Mouse (Mus musculus) gastrocnemius, postnatal 36 days (tissue): ENCODE data around the gene Syt11. TPM values are rescaled to one million over a fixed set of nuclear protein-coding genes. Genes with fewer than 3 reads are reported as not detected.
"Not testable (repeated sequence)": the region's sequence is repeated elsewhere in the genome, so short reads cannot be mapped to it uniquely, and the experiment has no call there.

Source experiments
- DNase-seq, 2 experiments: peaks; one replicate each; pipeline ENCODE4 v3.0.0; 2022
- intact Hi-C: fragments of 180-260 bp; cut with DNase I; formaldehyde crosslinking; loops from one replicate; pipeline ENCODE4 v1.15.1; 2025
- long read RNA-seq, 2 experiments: library from polyadenylated mRNA; stranded (forward); transcript quantifications; one replicate each; pipeline ENCODE4 v2.0.0; 2021
- total RNA-seq, 2 experiments: library from RNA; stranded (reverse); gene quantifications; 2 replicates each; pipeline ENCODE4 v1.2.3; 2021

Gene Syt11
- 1 to 10 TPM; 2.1 to 3.1 TPM for total RNA-seq
- long read RNA-seq, experiment 1, partial matches to known transcripts = 0 of 2 reads
- long read RNA-seq, experiment 1, other reads (novel, unspliced or antisense) = 2 of 2 reads
- long read RNA-seq, experiment 2 = 0 reads

DNA sequence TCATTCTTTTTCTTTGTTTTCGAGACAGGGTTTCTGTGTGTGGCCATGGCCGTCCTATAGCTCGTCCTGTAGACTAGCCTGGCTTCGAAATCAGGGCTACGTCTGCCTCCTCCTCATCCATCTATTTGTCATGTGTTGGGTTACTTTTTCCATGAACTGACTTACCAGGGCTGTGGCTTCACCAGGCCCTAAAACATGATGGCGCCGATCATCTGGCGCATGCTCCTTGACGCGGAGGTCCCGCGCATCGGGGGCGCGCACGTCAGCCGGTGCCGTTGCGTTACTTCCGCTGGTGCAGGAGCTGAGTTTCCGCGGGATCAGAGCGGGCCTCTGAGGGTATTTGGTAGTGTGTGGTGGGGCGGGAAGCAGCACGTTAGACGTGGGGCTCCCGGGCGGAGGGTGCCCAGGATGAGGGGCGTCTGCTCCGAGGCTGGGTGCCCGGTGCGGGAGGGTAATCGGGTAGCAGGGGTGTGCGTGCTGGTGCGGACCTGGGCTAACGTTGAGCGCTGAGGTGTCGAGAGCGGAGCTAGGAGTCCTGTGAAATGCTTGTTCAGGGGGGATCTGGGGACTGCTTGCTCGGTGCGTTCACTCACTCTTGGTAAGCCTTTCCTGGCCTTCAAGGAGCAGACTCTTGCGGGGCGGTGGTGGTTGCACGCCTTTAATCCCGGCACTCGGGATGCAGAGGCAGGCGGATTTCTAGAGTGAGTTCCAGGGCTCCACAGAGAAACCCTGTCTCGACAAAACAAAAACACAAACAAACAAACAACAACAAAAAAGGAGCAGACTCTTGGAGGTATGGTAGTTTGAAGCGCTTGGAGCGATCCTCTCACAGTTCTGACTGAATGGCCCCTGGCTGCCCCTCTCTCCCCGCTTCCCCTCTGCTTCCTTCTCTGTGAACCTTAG lies at the start of gene Syt11:
Syt11 (minus strand) TSS at position 226 of the 903 bp plus-strand sequence.
- intact Hi-C loops = not testable (repeated sequence)
- DNase-seq = peak in 1 of 2 experiments; percentile 44

DNA sequence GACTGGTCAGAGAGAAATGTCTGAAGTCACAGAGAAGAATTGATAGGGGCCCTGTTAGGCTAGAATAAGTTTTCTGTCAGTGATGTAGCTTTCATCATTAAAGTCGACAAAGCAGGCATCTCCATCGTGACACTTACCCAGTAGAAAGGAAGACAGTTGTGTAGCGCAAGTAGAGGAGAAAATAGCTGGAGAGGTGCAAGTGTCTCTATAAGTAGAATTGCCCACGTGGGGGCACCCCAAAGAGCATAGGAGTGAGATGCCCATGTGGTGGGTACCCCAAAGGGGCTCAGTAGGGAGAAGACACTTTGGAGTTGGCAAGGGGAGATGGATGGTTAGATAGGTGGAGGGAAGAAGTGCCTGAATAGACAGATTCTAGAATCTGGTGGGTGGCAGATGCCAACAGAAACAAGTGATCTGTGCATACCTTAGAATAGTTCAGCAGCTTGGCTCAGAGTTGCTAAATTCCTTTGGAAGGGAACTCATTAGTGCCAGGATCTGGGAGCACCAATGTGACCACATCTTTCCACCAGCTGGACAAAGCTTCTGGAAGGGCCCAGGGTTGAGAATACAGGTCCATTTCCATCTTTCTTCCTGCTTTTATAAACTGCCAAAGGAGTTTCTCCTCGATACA lies 29.1 kb upstream of the Syt11 start:
- DNase-seq = no peak
- intact Hi-C loops = no loop called here

DNA sequence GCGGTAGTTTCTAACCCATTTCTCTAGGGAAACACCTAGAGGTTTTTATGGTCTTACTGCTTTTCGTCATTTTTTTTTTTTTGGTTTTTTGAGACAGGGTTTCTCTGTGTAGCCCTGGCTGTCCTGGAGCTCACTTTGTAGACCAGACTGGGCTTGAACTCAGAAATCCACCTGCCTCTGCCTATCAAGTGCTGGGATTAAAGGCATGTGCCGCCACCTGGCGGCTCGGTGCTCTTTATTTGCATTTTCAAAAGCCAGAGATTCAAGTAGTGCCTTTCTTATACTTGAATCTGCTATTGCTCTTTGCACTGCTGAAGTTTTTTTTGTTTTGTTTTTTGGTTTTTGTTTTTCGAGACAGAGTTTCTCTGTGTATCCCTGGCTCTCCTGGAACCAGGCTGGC lies 22.5 kb upstream of the Syt11 start:
- DNase-seq, intact Hi-C loops: not testable (repeated sequence)

DNA sequence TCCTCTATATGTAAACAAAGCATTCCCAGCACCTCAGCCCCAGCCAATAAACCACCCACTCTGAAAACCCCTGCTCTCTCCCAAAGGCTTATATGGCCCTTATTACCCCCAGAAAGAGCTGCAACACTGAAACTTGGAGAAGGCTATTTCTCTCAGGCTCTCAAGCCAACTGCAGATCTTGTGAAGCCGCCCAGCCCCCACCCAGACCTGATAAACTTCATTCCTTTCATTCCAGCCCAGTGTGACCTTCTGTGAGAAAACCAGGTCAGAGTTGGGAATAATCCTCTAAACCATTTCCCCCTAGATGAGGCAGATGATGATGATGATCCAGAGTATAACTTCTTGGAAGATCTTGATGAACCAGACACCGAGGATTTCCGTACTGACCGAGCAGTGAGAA lies 13.1 kb upstream of the Syt11 start:
- intact Hi-C loops, DNase-seq: not testable (repeated sequence)

DNA sequence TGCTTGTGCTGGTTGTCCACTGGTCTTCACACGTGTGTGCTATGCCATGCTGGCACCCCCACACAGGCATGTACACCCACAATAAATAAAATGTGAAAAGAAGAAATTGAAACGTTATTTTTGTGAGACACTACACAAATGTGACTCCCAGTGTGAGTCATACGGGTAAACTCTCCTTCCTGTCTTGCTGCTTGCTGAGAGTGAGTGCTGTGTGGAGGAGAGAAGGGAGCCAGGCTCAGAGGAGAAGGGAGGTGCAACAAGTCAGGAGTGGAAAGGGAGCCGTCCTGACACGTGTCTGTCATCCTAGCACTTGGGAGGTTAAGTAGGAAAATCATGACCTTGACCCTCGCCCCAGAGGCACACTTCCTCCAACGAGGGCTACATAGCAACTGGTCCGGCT lies 11.8 kb upstream of the Syt11 start:
- DNase-seq, intact Hi-C loops: not testable (repeated sequence)

DNA sequence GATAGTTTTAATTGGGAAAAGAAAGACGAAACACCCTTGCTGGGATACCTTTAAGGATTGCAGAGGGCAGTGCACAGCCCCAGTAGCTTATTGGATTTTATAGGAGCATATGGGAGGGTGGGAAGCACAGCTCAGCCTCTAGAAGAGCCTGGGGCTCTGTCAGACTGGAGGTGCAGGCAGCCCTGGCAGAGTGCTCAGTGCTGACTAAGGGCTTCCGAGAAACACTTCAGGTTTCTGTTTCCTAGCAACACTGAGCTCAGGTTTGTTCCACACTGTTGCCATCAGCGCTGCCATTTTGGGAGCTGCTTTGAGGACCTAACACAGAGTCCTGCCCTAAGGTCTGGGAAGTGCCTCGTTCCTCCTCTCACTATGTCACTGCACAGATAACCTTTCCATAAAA lies 11.4 kb upstream of the Syt11 start:
- intact Hi-C loops, DNase-seq: not testable (repeated sequence)

DNA sequence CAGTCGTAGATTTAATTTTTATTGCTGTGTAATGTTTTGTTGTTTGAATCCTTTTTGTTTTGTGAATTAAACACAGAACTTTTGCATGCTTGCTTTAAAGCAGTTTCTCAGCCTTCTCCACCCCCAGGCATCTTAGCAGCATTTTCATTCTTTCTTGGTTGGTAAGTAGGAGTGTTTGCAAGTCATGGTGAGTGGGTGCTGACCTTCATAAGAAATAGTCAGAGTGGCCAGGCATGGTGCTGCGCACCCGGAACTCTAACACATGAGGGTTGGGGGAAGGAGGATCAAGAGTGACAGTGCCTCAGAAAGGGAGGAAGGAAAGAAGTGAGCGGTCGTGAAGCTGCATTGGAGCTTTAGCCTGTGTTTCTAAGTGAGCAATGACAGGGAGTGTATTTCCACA lies 9.9 kb upstream of the Syt11 start:
- DNase-seq = no peak
- intact Hi-C loops = no loop called here

DNA sequence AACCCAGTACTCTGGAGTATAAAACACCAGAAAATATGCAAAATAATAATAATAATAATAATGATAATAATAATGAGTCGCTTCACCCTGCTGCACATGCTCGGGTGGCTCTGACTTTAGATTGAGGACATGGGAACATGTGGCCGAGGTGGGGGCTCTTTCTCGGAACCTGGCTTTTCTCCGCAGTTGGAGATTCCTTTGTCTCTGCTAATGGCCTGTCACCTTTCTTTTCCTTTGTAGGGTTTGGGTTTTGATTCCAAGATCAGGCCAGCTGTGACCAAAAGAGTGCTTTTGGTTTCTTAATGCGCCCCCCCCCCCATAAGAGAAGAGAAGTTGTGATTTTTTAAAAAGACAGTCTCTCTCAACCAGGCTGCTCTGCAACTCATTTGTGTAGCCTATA lies 1.8 kb downstream of the Syt11 start:
- DNase-seq = not testable (repeated sequence)

DNA sequence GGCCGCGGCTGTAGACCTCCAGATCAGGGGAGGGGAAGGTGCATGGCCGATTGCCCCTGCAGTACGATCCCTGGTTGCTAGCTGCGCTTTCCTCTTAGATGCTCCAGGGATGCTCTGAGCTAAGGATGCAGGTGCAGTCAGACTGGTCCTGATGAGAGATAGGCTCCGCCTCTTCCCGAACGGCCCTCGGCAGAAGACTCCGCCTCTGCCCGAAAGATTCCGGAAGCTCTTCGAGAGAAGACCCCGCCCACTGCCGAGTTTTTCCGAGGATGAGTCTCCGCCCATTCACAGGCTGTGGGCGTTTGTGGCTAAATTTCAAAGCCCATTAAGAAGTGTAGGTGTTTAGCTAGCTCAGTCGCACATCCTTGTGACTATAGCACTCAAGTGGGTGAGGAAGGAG lies 2.6 kb downstream of the Syt11 start:
- intact Hi-C loops = not testable (repeated sequence)

More for the DNA sequence above, 1.8 kb downstream of the Syt11 start:
- intact Hi-C loops = not testable (repeated sequence)

DNA sequence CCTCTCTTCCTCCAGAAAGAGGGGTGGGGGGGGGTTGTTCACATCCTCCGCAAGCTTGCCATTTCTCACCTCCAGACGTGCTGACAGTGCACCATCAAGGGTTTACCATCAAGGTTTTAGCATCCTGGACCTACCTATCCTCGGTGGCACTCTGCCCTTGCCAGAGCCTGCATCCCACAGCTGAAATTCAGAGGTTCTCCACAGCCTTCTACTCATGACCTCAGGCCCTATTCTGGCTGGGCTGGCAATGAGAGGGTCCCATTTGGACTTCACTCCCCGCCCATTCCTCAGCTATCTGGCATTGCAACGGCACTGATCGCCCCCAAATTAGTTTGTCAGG lies 3.1 kb downstream of the Syt11 start:
- DNase-seq, intact Hi-C loops: not testable (repeated sequence)

More for the DNA sequence above, 2.6 kb downstream of the Syt11 start:
- DNase-seq = peak; percentile 77 to 82

DNA sequence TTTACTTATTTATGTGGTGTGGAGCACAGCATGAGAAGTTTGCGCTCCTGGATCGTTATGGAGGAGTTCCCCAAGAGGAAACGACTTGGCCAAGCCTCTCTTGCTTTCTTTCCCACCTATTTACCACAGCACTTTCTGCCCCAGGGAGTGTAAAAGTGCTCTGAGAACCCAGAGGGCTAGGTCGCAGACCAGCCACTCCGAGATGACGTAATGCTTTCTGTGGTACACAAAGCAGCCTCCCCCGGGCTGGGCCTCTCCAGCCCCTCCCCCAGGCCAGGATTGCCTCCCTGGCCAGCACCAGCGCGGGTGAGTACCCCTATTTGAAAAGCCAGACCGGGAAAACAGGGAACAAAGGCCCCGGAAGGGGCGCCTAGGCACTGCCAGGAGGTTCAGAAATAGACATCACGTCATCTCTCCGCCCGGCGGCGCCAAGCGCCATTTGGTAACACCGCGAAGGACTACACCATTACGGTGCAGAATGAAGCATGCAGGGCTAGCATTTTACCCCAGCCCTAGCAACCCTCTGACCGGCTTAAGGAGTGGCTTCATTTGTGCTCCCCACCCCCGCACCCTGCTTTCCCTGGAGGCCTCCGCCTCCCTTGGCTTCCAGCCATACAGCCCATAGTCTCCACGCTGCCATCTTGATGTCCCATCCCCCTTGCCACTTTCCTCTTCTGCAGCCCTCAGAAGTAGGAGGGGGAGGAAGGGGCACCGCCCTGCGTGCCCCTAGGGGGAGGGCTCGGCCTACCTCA lies 3.6 kb downstream of the Syt11 start:
- intact Hi-C loops = not testable (repeated sequence)
- DNase-seq = peak in 1 of 2 experiments; percentile 43

DNA sequence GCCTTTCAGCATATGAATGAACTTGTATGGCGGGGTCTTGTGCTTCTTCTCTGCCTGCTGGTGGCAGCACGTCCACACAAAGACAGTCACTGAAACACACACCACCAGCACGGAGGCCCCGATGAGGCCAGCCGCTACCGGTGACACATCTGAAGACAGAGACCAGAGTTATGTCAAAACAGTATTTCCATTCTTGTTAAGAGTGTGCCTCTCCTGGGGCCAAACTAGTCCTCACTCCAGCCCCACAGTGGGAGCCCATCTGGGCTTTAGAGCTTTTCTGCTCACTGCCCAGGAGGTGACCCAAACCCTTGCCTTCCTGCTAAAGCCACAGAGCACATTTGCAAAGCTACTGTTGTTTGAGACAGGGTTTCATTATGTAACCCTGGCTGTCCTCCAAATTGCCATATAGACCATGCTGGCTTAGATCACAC lies 12.5 kb downstream of the Syt11 start:
- no peak for DNase-seq
- intact Hi-C loops = no loop called here

DNA sequence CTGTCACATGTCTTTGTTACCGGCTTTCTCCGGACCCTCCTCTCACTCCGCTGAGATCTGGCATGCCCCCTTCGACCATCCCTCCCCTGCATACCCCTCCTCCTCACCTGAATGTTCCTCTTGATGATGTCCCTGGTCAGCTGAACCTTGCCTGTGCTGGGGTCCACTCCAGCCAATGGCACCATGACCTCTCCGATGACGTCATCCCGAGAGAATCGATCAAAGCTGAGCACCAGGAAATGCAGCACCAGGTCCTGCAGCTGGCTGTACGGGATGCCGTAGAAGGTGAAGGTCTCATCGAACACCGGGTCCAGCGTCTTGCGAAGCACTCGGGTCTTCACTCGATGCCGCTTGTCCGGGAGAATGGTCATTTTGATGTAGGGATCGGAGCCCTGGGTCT lies 13.3 kb downstream of the Syt11 start:
- no peak for DNase-seq
- intact Hi-C loops = no loop called here

DNA sequence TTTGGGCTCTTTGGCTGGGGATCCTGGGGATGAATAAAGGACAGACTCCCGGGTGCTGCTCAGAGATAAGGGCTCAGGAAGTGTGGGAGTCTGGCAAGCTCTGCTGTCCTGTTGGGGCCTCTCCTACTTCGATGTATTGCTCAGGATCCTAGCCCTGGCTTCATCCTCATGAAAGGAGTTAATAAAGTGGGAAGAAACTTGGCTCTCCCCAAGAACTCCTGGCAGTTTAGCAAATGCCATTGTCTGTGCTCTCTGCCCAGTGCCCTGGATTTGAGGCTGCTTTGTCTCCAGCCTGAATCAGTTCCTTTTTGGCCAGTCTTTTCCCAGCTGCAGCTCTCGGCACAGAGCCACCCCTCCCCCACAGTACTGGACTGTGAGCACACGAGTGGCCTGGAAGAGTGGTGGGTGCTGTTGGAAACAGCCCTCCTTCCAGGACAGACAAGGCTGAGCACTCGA lies 16.9 kb downstream of the Syt11 start:
- DNase-seq = peak; percentile 64 to 66
- intact Hi-C loops = no loop called here

DNA sequence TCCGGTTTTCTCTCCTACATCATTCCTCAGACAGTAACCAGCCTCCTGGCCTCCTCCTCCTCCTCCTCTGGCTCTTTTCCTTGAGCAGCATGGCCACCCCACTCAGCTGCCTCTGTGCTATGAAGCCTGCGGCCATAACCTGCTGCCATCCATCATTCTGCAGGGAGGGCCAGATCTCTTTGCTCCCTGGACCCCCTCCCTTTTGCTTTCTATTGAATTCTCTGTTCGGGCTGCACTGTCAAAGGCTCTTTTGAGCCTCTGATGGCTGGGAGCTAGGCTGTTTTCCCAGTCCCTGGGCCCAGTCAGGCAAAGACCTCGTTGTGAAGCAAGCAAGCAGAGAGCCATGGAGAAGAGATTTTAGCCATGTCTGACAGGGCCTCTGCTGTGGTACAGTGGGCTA lies 18.7 kb downstream of the Syt11 start:
- DNase-seq = no peak
- intact Hi-C loops = no loop called here

DNA sequence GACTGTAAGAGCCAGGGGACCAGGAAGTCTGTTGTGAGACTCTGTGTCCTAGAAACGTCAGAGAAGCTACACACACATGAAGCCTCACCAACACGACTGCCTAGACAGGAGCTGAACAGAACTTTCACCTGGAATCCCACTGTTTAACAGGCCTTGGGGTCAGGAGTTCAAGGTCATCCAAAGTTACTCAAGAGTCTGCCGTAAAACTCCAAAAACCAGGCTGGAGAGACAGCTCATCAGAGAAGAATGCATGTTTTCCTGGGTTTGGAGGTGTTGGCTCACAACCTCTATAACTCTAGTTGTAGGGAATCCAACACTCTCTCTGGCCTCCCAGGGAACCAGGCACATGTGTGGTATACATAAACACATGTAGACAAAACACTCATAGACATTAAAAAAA lies 19.4 kb downstream of the Syt11 start:
- DNase-seq = no peak
- intact Hi-C loops = no loop called here

DNA sequence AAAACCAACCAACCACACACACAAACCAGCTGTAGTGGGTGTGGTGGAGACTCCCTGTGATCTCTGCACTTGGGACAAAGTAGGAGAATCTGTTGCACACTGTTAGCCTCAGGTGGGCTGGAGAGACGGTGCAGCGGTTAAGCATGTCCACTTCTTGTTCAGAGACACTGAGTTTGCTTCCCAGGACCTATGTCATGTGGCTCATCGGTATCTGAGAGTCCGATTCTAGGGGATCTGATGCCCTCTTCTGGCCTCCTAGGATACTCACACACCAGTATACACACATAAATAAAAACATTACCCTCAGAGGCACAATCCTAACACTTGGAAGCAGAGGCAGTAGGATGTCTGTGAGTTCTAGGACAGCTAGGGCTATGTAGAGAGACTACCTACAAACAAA lies 20.7 kb downstream of the Syt11 start:
- DNase-seq = no peak
- intact Hi-C loops = no loop called here

DNA sequence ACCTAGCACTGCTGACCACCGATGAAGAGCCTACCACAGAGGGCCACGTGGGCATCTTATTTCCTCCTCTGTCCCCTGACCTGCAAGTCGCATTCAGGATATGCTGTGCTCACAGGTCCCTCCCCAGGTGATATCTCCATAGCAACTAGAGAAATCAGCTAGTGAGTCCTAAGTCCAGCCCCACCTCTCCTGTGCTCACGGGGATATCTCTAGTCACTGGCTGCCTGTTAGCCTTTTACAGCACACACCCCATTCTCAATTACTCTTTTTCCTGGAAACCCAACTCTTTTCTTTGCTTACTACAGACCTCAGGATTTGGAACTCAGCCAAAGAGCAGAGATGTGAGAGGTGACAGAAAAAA lies 28.1 kb downstream of the Syt11 start:
- intact Hi-C loops = no loop called here

DNA sequence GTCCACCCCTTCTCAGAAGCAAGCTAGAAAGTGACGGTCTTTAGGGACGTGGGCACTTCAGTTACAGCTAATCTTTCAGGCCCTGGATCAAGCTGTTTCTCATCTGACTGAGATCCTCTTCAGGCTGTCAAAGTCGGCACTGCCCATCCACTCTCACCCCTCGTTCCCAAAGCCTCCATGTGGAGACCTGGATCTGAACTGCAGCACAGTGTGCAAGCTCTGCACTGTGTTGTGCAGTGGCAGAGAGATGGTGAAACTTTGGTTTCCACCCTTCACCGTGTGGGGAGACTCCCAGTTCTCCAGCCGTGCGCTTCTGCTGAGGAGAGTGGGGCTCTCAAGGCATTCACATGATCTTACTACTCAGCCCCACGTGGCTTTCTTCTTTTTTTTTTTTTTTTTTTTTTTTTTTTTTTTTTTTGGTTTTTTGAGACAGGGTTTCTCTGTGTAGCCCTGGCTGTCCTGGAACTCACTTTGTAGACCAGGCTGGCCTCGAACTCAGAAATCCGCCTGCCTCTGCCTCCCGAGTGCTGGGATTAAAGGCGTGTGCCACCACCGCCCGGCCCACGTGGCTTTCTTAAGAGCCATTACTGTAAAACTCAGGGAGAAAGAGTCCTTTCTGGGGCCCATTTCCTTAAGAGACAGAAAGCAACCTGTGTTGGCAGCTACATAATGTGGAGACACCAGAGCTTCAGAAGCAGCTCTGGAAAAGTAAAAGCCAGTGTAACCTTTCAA lies 28.7 kb downstream of the Syt11 start:
- intact Hi-C loops = no loop called here
- DNase-seq = no peak

More for the DNA sequence above, 28.1 kb downstream of the Syt11 start:
- DNase-seq = no peak

DNA sequence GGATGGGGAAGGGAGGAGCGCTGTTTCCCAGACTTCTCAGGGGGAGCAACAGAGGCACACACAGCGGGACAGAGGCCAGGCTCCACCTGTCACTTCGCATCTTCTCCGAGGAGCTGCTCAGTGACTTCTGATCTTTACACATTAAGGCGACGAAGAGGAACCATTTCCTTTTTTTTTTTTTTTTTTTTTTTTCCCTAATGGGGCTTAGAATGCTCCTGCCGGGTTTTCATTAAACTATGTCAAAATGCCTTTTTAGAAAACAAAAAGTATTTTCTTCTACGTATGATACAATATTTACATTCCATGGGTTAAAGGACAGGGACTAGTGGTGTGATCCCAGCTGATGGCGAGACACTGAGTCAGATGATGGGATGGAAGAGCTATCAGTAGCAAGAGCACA lies 29.4 kb downstream of the Syt11 start:
- no peak for DNase-seq
- intact Hi-C loops = no loop called here
